Mouse (Mus musculus) liver, postnatal 0 days (tissue): ENCODE measurements around the gene Axl. TPM values are rescaled to one million over a fixed set of nuclear protein-coding genes. Genes with fewer than 3 reads are reported as not detected.
"Not testable (repeated sequence)": the region's sequence is repeated elsewhere in the genome, so short reads cannot be mapped to it uniquely, and the experiment has no call there.

Source experiments
- ATAC-seq: fragments of 200-750 bp; cut with Nextera tagmentation; 2 replicates; pipeline ENCODE4 v1.8.0; 2017; ENCODE audit warnings: mild to moderate bottlenecking, moderate library complexity
- DNase-seq: peaks from one replicate; pipeline ENCODE4 v3.0.0-alpha.2; 2016
- H3K27ac ChIP-seq: fragments of 300-500 bp; sonication (generic); 2 replicates; pipeline ENCODE4 v1.5.1; 2014; ENCODE audit warnings: antibody characterized with exemption, moderate library complexity, mild to moderate bottlenecking, low read depth
- H3K27me3 ChIP-seq: fragments of 300-500 bp; sonication (generic); 2 replicates; pipeline ENCODE4 v1.6.1; 2014; ENCODE audit warnings: low read length, control low read depth, mixed read lengths; ENCODE audit not compliant: insufficient read depth
- H3K36me3 ChIP-seq: fragments of 300-500 bp; sonication (generic); replicated peaks from 2 replicates; pipeline ENCODE4 v1.6.1; 2014; ENCODE audit warnings: mild to moderate bottlenecking, control low read depth, low read length, moderate library complexity, mixed read lengths; ENCODE audit not compliant: insufficient read depth
- H3K4me1 ChIP-seq: fragments of 300-500 bp; sonication (generic); 2 replicates; pipeline ENCODE4 v1.6.1; 2014; ENCODE audit warnings: antibody characterized with exemption, mild to moderate bottlenecking, control low read depth; ENCODE audit not compliant: insufficient read depth
- H3K4me2 ChIP-seq: fragments of 300-500 bp; sonication (generic); 2 replicates; pipeline ENCODE4 v1.6.1; 2014; ENCODE audit warnings: low read depth, mild to moderate bottlenecking, low read length, moderate library complexity, mixed read lengths
- H3K4me3 ChIP-seq: fragments of 300-500 bp; sonication (generic); 2 replicates; pipeline ENCODE4 v1.5.1; 2014; ENCODE audit warnings: low read depth, low read length
- H3K9ac ChIP-seq: fragments of 300-500 bp; sonication (generic); replicated peaks from 2 replicates; pipeline ENCODE4 v1.6.1; 2014; ENCODE audit warnings: mild to moderate bottlenecking, moderate library complexity
- H3K9me3 ChIP-seq: fragments of 300-500 bp; sonication (generic); 2 replicates; pipeline ENCODE4 v1.6.1; 2016; ENCODE audit warnings: mild to moderate bottlenecking, control low read depth, low read length, mixed read lengths
- CTCF ChIP-seq: sonication (generic); IDR thresholded peaks from 2 replicates; pipeline ENCODE4 v1.5.1; 2016; ENCODE audit warnings: antibody characterized with exemption, low read depth
- EP300 ChIP-seq: IDR thresholded peaks from 2 replicates; pipeline ENCODE4 v1.6.1; 2016; ENCODE audit warnings: antibody characterized with exemption, low read depth, mild to moderate bottlenecking
- WGBS: fragments of 180-500 bp; shearing (Covaris S2); extraction: QIAGEN DNeasy Blood & Tissue Kit; methylation state at CpG from one replicate; pipeline ENCODE4 v1.1.7; 2014; ENCODE audit not compliant: insufficient replicate concordance; 5-methylcytosine and 5-hydroxymethylcytosine counted together
- polyA plus RNA-seq: library from polyadenylated mRNA; unstranded; fragments of >200 nt; fragmentation: Nextera tagmentation; extraction: Ambion mirVana; gene quantifications from 2 replicates; pipeline ENCODE4 v1.2.1, GENCODE M21; 2015

The Axl gene
- polyA plus RNA-seq, 1 experiment from 2014 or later = 26.6 TPM

GRCm38 (mm10) chr7:25731294-25732055 lies 57.0 kb downstream of the Axl start:
- Histone ChIP-seq H3K27ac (no peak overlapping the region), H3K36me3 (peaks cover 97% of the 10 kb centered on the region), H3K4me1 (no peaks in the 10 kb centered on the region), H3K4me2 (no peak overlapping the region), H3K9me3 (no peaks in the 10 kb centered on the region), H3K9ac (no peak overlapping the region), H3K4me3 (no peak overlapping the region), H3K27me3 (no peaks in the 10 kb centered on the region)
- 69% methylated on average over 8 of the region's 8 CpGs for WGBS
- no peak for TF ChIP-seq EP300
- TF ChIP-seq CTCF = no peak
- no peak for ATAC-seq
- no peak for DNase-seq

DNA sequence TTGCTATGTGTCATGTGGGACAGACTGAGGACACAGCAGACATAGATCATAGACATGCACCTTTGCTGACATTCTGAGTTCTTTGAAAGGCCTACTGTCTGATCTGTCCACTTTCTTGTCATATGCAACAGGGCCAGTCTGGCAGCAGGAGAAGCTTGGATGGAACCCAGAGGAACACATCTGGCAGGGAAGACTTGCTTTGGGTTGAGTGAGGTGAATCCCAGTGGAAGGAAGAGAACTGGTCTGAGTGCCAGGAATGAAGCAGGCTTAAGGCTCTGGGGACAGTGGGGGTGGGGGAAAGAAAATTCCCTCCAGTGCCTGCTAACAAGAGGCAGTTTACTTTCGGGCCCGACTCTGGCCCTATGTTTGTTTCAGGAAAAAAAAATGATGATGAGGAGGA lies 58.6 kb downstream of the Axl start:
- ATAC-seq = no peak
- Histone ChIP-seq H3K9me3 (no peaks in the 10 kb centered on the region), H3K27me3 (no peaks in the 10 kb centered on the region), H3K36me3 (peaks cover 97% of the 10 kb centered on the region), H3K4me3 (no peak overlapping the region), H3K4me1 (no peaks in the 10 kb centered on the region), H3K9ac (no peak overlapping the region), H3K27ac (no peak overlapping the region), H3K4me2 (no peak overlapping the region)
- TF ChIP-seq CTCF = no peak
- no peak for TF ChIP-seq EP300
- no peak for DNase-seq
- 95% methylated on average over 2 of the region's 2 CpGs for WGBS

DNA sequence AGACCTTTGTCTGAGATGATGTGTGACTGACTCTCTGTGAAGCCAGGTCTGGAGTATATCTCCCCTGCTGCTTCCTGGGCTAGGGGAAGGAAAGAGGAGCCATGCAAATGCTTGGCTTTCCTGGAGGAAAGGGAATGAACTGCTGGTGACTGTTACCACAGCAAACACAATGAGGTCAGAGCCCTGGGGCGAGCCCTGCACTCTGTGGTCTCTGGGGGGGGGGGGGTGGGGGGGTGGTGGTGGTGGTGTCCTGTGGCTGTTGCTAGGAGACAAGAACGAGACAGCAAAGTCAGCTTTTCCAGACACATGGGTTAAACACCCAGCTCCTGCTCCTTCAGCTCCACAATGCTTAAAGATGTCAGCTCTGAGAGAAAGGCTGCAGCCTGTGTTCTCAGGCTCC lies 59.1 kb downstream of the Axl start:
- WGBS = 59% methylated on average over 2 of the region's 2 CpGs
- H3K27me3 ChIP-seq = no peaks in the 10 kb centered on the region
- H3K4me3 ChIP-seq = no peak overlapping the region
- H3K9ac ChIP-seq = no peak overlapping the region
- TF ChIP-seq EP300 (no peak), CTCF (no peak)
- peaks cover 97% of the 10 kb centered on the region for H3K36me3 ChIP-seq
- no peak overlapping the region for H3K27ac ChIP-seq
- no peak overlapping the region for H3K4me2 ChIP-seq
- DNase-seq = no peak
- no peaks in the 10 kb centered on the region for H3K4me1 ChIP-seq
- H3K9me3 ChIP-seq = no peaks in the 10 kb centered on the region
- peak; percentile 33; the same call in 1 of the 2 replicates for ATAC-seq

DNA sequence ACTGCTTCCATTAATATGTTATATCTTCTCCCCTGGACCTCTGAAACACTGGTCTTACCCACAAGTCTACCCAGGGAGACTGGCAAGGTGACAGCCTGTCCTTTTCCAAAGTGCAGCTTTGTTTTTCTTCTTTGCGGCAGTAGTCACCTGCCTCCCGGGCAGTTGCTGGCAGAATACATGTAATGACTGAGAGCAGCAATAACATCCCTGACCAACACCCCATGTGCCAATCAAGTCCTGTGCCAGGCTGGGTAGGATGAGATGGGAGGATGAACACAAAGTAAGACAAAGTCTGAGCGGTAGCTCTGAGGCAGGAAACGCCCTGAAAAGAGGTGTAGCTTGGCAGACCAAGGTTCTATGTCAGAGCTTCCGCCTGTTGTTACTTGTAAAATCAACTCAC lies 60.7 kb downstream of the Axl start:
- no peak overlapping the region for H3K9ac ChIP-seq
- no peaks in the 10 kb centered on the region for H3K9me3 ChIP-seq
- peaks cover 98% of the 10 kb centered on the region for H3K36me3 ChIP-seq
- no peak overlapping the region for H3K27ac ChIP-seq
- H3K4me1 ChIP-seq = no peaks in the 10 kb centered on the region
- WGBS = 97% methylated on average over 5 of the region's 5 CpGs
- DNase-seq (no peak), ATAC-seq (no peak)
- H3K27me3 ChIP-seq = no peaks in the 10 kb centered on the region
- TF ChIP-seq CTCF (no peak), EP300 (no peak)
- no peak overlapping the region for H3K4me3 ChIP-seq
- no peak overlapping the region for H3K4me2 ChIP-seq

DNA sequence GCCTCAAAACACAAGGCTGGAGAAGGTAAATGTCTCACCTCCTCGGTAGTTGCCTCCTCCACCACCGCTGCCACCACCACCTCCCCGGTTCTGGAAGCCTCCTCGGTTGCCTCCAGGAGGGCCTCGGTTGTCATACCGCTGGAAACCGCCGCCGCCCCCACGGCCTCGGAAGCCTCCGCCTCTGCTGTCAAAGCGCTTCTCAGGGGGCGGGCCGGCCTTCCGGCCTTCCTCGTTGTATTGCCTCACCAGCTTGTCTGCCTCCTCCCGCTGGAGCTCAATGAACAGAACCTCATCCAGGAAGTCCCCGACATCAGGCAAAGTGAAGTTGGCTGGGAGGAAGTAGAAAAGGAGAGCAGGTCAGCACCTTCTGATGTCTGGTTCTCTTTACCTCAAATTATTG lies 62.6 kb downstream of the Axl start:
- Histone ChIP-seq H3K27ac (no peak overlapping the region), H3K4me2 (no peak overlapping the region), H3K4me3 (no peak overlapping the region), H3K4me1 (no peaks in the 10 kb centered on the region), H3K9me3 (no peaks in the 10 kb centered on the region), H3K9ac (no peak overlapping the region), H3K27me3 (no peaks in the 10 kb centered on the region), H3K36me3 (peaks cover 91% of the 10 kb centered on the region)
- ATAC-seq (no peak), DNase-seq (no peak)
- TF ChIP-seq CTCF (no peak), EP300 (no peak)
- 72% methylated on average over 19 of the region's 19 CpGs for WGBS

DNA sequence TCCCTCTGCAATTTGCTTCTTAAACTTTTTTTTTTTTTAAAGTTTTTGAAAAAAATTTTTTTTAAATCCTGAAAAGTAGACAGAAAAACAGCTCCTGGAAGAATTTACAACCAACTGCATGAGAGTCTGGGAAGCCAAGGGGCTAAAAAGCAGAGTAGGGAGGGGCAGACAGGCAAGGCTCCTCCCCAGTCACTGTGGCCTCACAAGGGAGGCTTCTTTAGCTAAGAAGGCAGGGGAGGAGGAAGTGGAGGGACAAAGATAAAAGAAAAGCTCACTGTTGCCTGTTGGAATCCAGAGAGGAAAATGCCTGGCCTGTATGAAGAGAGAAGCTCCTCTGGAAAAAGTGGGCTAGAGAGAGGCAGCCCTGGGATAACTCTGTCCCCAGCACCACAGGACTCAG lies 66.7 kb downstream of the Axl start:
- Histone ChIP-seq H3K27ac (peak overlapping the region; percentile 14; the same call in 1 of the 2 replicates), H3K4me1 (peaks cover 14% of the 10 kb centered on the region), H3K36me3 (peaks cover 60% of the 10 kb centered on the region)
- H3K9ac ChIP-seq, ATAC-seq, H3K27me3 ChIP-seq, H3K4me3 ChIP-seq, H3K9me3 ChIP-seq, H3K4me2 ChIP-seq, DNase-seq: not testable (repeated sequence)
